Mouse (Mus musculus): ENCODE measurements around the gene Rgs3. TPM values are rescaled to one million over a fixed set of nuclear protein-coding genes. Genes with fewer than 3 reads are reported as not detected.

The Rgs3 gene
- polyA plus RNA-seq, 1 experiment from 2014 or later = 38.8 TPM

DNA sequence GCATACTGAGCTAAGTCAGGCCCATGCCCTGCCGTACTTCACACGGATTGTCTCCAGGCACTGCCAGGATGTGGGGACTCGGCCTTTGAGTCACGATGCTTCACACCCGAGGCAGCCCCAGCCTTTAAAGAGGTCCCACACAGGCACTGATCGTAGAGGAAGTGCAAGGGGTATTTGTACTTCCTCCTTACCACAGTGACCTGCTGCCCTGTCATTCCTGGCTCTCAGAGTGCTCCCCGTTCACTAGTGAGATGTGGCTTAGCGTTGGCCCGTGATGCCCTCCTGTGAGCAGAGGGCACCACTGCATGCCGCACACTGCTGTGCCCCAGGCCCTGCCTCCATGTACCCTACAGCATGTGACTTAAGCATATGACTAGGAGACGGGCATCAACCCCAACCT, 121.8 kb downstream of the Rgs3 start:
- Histone ChIP-seq H3K9me3 (ENCODE audit: control insufficient read depth, low read length) (no peaks in the 10 kb centered on the region), H3K9ac (ENCODE audit: low read depth, low read length) (no peak overlapping the region), H3K4me1 (ENCODE audit: control insufficient read depth, insufficient read depth, low read length) (peaks cover 19% of the 10 kb centered on the region; the same call in 1 of the 2 replicates), H3K36me3 (ENCODE audit: control insufficient read depth, insufficient read depth, low read length) (peaks cover 18% of the 10 kb centered on the region), H3K4me2 (ENCODE audit: low read depth, low read length) (no peak overlapping the region), H3K27ac (replicated peaks; ENCODE audit: low read depth, low read length) (no peak overlapping the region), H3K4me3 (ENCODE audit: low read depth, low read length) (no peak overlapping the region), H3K27me3 (replicated peaks; ENCODE audit: control insufficient read depth, insufficient read depth, low read length) (no peaks in the 10 kb centered on the region)
- 74% methylated on average over 11 of the region's 11 CpGs for WGBS
- no peak for DNase-seq (ENCODE audit: low spot score)
- no peak for ATAC-seq (ENCODE audit: low read depth)

DNA sequence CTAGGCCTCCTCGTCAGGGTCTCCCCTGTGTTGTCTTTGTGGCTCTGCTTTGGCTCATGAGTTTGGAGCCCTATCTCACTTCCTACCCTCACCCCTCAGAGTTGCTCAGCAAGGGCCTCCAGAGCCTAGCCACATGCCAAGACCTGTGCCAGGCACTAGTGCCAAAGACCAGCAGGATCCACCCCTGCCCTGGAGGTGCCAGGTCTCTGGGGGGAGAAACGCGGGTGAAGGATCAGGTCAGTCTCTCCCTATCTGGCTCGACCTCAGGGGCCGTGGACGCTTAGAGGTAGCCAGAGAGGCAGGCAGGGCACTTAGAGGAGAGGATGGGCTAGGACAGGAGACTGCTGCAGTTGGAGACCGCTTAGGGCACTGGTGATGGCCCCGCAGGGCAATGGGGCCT, 122.7 kb downstream of the Rgs3 start:
- 88% methylated on average over 8 of the region's 8 CpGs for WGBS
- DNase-seq (ENCODE audit: low spot score) = no peak
- Histone ChIP-seq H3K9ac (ENCODE audit: low read depth, low read length) (no peak overlapping the region), H3K27me3 (replicated peaks; ENCODE audit: control insufficient read depth, insufficient read depth, low read length) (no peaks in the 10 kb centered on the region), H3K27ac (replicated peaks; ENCODE audit: low read depth, low read length) (no peak overlapping the region), H3K4me1 (ENCODE audit: control insufficient read depth, insufficient read depth, low read length) (peaks cover 17% of the 10 kb centered on the region; the same call in 1 of the 2 replicates), H3K36me3 (ENCODE audit: control insufficient read depth, insufficient read depth, low read length) (peaks cover 18% of the 10 kb centered on the region), H3K4me3 (ENCODE audit: low read depth, low read length) (no peak overlapping the region), H3K9me3 (ENCODE audit: control insufficient read depth, low read length) (no peaks in the 10 kb centered on the region), H3K4me2 (ENCODE audit: low read depth, low read length) (no peak overlapping the region)
- ATAC-seq (ENCODE audit: low read depth) = no peak

GRCm38 (mm10) chr4:62683148-62683547, 123.5 kb downstream of the Rgs3 start:
- H3K27ac ChIP-seq (replicated peaks; ENCODE audit: low read depth, low read length) = no peak overlapping the region
- DNase-seq (ENCODE audit: low spot score) = no peak
- peaks cover 22% of the 10 kb centered on the region; the same call in 1 of the 2 replicates for H3K4me1 ChIP-seq (ENCODE audit: control insufficient read depth, insufficient read depth, low read length)
- no peak overlapping the region for H3K4me3 ChIP-seq (ENCODE audit: low read depth, low read length)
- H3K9ac ChIP-seq (ENCODE audit: low read depth, low read length) = no peak overlapping the region
- WGBS = 88% methylated on average over 6 of the region's 6 CpGs
- no peak for ATAC-seq (ENCODE audit: low read depth)
- H3K36me3 ChIP-seq (ENCODE audit: control insufficient read depth, insufficient read depth, low read length) = peaks cover 21% of the 10 kb centered on the region
- no peak overlapping the region for H3K4me2 ChIP-seq (ENCODE audit: low read depth, low read length)
- no peaks in the 10 kb centered on the region for H3K27me3 ChIP-seq (replicated peaks; ENCODE audit: control insufficient read depth, insufficient read depth, low read length)
- H3K9me3 ChIP-seq (ENCODE audit: control insufficient read depth, low read length) = no peaks in the 10 kb centered on the region

- ATAC-seq (ENCODE audit: low read depth) (peak; percentile 71; the same call in 1 of the 2 replicates), DNase-seq (ENCODE audit: low spot score) (peak; percentile 68)
- Histone ChIP-seq H3K4me2 (ENCODE audit: low read depth, low read length) (no peak overlapping the region), H3K36me3 (ENCODE audit: control insufficient read depth, insufficient read depth, low read length) (peaks cover 23% of the 10 kb centered on the region), H3K27me3 (replicated peaks; ENCODE audit: control insufficient read depth, insufficient read depth, low read length) (no peaks in the 10 kb centered on the region), H3K4me3 (ENCODE audit: low read depth, low read length) (no peak overlapping the region), H3K9me3 (ENCODE audit: control insufficient read depth, low read length) (no peaks in the 10 kb centered on the region), H3K4me1 (ENCODE audit: control insufficient read depth, insufficient read depth, low read length) (peaks cover 22% of the 10 kb centered on the region; the same call in 1 of the 2 replicates), H3K27ac (replicated peaks; ENCODE audit: low read depth, low read length) (no peak overlapping the region), H3K9ac (ENCODE audit: low read depth, low read length) (no peak overlapping the region)
- 77% methylated on average over 3 of the region's 3 CpGs for WGBS
Observed at GRCm38 (mm10) chr4:62684351-62684750, 124.7 kb downstream of the Rgs3 start.

GRCm38 (mm10) chr4:62685268-62685667, 125.6 kb downstream of the Rgs3 start:
- no peaks in the 10 kb centered on the region for H3K9me3 ChIP-seq (ENCODE audit: control insufficient read depth, low read length)
- 51% methylated on average over 10 of the region's 10 CpGs for WGBS
- H3K36me3 ChIP-seq (ENCODE audit: control insufficient read depth, insufficient read depth, low read length) = peaks cover 22% of the 10 kb centered on the region
- H3K4me1 ChIP-seq (ENCODE audit: control insufficient read depth, insufficient read depth, low read length) = peaks cover 22% of the 10 kb centered on the region; the same call in 1 of the 2 replicates
- no peak for ATAC-seq (ENCODE audit: low read depth)
- H3K27ac ChIP-seq (replicated peaks; ENCODE audit: low read depth, low read length) = no peak overlapping the region
- DNase-seq (ENCODE audit: low spot score) = no peak
- H3K4me3 ChIP-seq (ENCODE audit: low read depth, low read length) = no peak overlapping the region
- no peak overlapping the region for H3K4me2 ChIP-seq (ENCODE audit: low read depth, low read length)
- no peaks in the 10 kb centered on the region for H3K27me3 ChIP-seq (replicated peaks; ENCODE audit: control insufficient read depth, insufficient read depth, low read length)
- no peak overlapping the region for H3K9ac ChIP-seq (ENCODE audit: low read depth, low read length)

DNA sequence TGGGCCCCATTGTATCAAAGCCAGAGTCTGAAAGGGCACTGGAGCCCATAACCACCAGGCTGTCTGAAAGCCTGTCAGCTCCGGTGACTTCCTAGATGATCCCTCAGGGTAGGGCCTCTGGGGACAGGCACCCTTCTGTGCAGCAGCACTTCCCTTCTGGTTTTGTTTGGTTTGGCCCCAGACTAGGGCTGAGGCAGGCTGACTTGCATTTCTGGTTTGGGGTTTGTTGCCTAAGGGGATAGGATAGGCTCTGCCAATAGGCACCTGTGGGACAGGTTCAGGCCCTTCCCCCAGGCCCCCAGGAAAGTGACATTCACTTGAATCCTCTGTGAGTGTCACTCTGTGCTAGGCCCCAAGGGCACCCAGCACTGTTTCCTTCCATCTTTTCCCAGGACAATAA, 127.1 kb downstream of the Rgs3 start:
- Histone ChIP-seq H3K27ac (replicated peaks; ENCODE audit: low read depth, low read length) (0 out of 2 replicates have a peak overlapping the region, but pooled peaks have one; percentile 48), H3K36me3 (ENCODE audit: control insufficient read depth, insufficient read depth, low read length) (peaks cover 22% of the 10 kb centered on the region), H3K27me3 (replicated peaks; ENCODE audit: control insufficient read depth, insufficient read depth, low read length) (no peaks in the 10 kb centered on the region), H3K4me1 (ENCODE audit: control insufficient read depth, insufficient read depth, low read length) (peaks cover 22% of the 10 kb centered on the region; the same call in 1 of the 2 replicates), H3K9ac (ENCODE audit: low read depth, low read length) (no peak overlapping the region), H3K4me2 (ENCODE audit: low read depth, low read length) (no peak overlapping the region), H3K4me3 (ENCODE audit: low read depth, low read length) (no peak overlapping the region), H3K9me3 (ENCODE audit: control insufficient read depth, low read length) (no peaks in the 10 kb centered on the region)
- 44% methylated on average over 1 of the region's 1 CpGs for WGBS
- ATAC-seq (ENCODE audit: low read depth) (peak; percentile 79), DNase-seq (ENCODE audit: low spot score) (peak; percentile 71)

- Histone ChIP-seq H3K36me3 (ENCODE audit: control insufficient read depth, insufficient read depth, low read length) (peaks cover 24% of the 10 kb centered on the region; the same call in 1 of the 2 replicates), H3K27me3 (replicated peaks; ENCODE audit: control insufficient read depth, insufficient read depth, low read length) (no peaks in the 10 kb centered on the region), H3K4me1 (ENCODE audit: control insufficient read depth, insufficient read depth, low read length) (peaks cover 22% of the 10 kb centered on the region; the same call in 1 of the 2 replicates), H3K9me3 (ENCODE audit: control insufficient read depth, low read length) (no peaks in the 10 kb centered on the region), H3K4me3 (ENCODE audit: low read depth, low read length) (no peak overlapping the region), H3K27ac (replicated peaks; ENCODE audit: low read depth, low read length) (no peak overlapping the region), H3K9ac (ENCODE audit: low read depth, low read length) (no peak overlapping the region), H3K4me2 (ENCODE audit: low read depth, low read length) (no peak overlapping the region)
- no peak for ATAC-seq (ENCODE audit: low read depth)
- DNase-seq (ENCODE audit: low spot score) = no peak
- WGBS = 79% methylated on average over 5 of the region's 5 CpGs
Observed at GRCm38 (mm10) chr4:62688142-62688541, 128.5 kb downstream of the Rgs3 start.

GRCm38 (mm10) chr4:62690997-62691396, 131.3 kb downstream of the Rgs3 start:
- Histone ChIP-seq H3K4me3 (ENCODE audit: low read depth, low read length) (no peak overlapping the region), H3K27me3 (replicated peaks; ENCODE audit: control insufficient read depth, insufficient read depth, low read length) (no peaks in the 10 kb centered on the region), H3K9me3 (ENCODE audit: control insufficient read depth, low read length) (no peaks in the 10 kb centered on the region), H3K4me1 (ENCODE audit: control insufficient read depth, insufficient read depth, low read length) (peaks cover 12% of the 10 kb centered on the region; the same call in 1 of the 2 replicates), H3K27ac (replicated peaks; ENCODE audit: low read depth, low read length) (no peak overlapping the region), H3K36me3 (ENCODE audit: control insufficient read depth, insufficient read depth, low read length) (peaks cover 30% of the 10 kb centered on the region; the same call in 1 of the 2 replicates), H3K9ac (ENCODE audit: low read depth, low read length) (no peak overlapping the region), H3K4me2 (ENCODE audit: low read depth, low read length) (no peak overlapping the region)
- no peak for ATAC-seq (ENCODE audit: low read depth)
- DNase-seq (ENCODE audit: low spot score) = peak; percentile 43
- WGBS = 71% methylated on average over 3 of the region's 4 CpGs

GRCm38 (mm10) chr4:62691625-62692024, 132.0 kb downstream of the Rgs3 start:
- no peak overlapping the region for H3K9ac ChIP-seq (ENCODE audit: low read depth, low read length)
- H3K27ac ChIP-seq (replicated peaks; ENCODE audit: low read depth, low read length) = no peak overlapping the region
- WGBS = 19% methylated on average over 1 of the region's 1 CpGs
- ATAC-seq (ENCODE audit: low read depth) (no peak), DNase-seq (ENCODE audit: low spot score) (no peak)
- H3K27me3 ChIP-seq (replicated peaks; ENCODE audit: control insufficient read depth, insufficient read depth, low read length) = no peaks in the 10 kb centered on the region
- H3K4me1 ChIP-seq (ENCODE audit: control insufficient read depth, insufficient read depth, low read length) = peaks cover 5% of the 10 kb centered on the region; the same call in 1 of the 2 replicates
- H3K9me3 ChIP-seq (ENCODE audit: control insufficient read depth, low read length) = no peaks in the 10 kb centered on the region
- H3K4me3 ChIP-seq (ENCODE audit: low read depth, low read length) = no peak overlapping the region
- peaks cover 30% of the 10 kb centered on the region; the same call in 1 of the 2 replicates for H3K36me3 ChIP-seq (ENCODE audit: control insufficient read depth, insufficient read depth, low read length)
- no peak overlapping the region for H3K4me2 ChIP-seq (ENCODE audit: low read depth, low read length)

Measured in embryonic facial prominence, embryonic 14.5 days (tissue).